Mouse (Mus musculus): Measurements from ENCODE around the gene Kcnk10. TPM values are rescaled to one million over a fixed set of nuclear protein-coding genes. Genes with fewer than 3 reads are reported as not detected.

Gene Kcnk10
- total and polyA plus RNA-seq, 3 experiments, result 2.4 to 7.5 (median 3.8) TPM

DNA sequence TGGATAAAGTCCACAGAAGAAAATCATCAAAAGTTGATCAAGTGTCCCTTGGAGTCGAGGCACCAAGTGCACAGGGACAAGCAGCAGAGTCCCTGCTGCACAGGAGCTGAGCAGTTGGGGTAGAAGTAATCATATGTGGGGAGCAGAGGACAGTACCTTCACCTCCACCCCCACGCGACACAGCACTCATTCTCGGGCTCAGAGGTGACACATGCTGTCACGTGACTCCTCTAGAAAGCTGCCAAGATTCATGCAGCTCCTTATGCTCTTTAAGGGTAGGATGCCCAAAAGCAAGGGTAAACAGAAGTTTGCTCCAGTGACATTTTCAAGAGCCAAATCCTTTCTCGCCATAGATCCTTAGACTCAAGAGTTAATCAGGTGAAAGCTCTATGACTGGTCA, 42.1 kb downstream of the Kcnk10 start:
- dilution Hi-C loops (cut with MboI; ENCODE audit: extremely low pct_ligation_motif_present, extremely low pct_unique_long_range_greater_than_20kb, low sequenced_read_pairs), result no loop called here
- Histone ChIP-seq H3K4me1 (ENCODE audit: control insufficient read depth in 1 of 2, insufficient read depth in 2 of 2) (peaks cover 0 to 5% of the 10 kb centered on the region in 2 experiments; a peak in 2 of 4 replicates), H3K27ac (ENCODE audit: insufficient read depth, low read depth) (no peak overlapping the region), H3K79me2 (replicated peaks; ENCODE audit: control insufficient read depth, extremely low read depth, insufficient read depth, poor library complexity, severe bottlenecking) (no peaks in the 10 kb centered on the region), H3K27me3 (replicated peaks) (no peaks in the 10 kb centered on the region), H3K9me3 (replicated peaks; ENCODE audit: low read length) (no peaks in the 10 kb centered on the region), H3K36me3 (replicated peaks in 1 of 2; ENCODE audit: control insufficient read depth in 1 of 2, insufficient read depth in 1 of 2, low read length in 1 of 2) (no peaks in the 10 kb centered on the region), H3K9ac (ENCODE audit: insufficient read depth, low read depth) (no peak overlapping the region), H3K4me3 (replicated peaks in 1 of 3; ENCODE audit: low read depth in 2 of 3, low read length in 2 of 3, poor library complexity in 1 of 3) (no peak overlapping the region), H3K4me2 (ENCODE audit: insufficient read depth, low read depth, poor library complexity, severe bottlenecking) (no peak overlapping the region)
- TF ChIP-seq EP300 (IDR thresholded peaks at IDR 0.05; ENCODE audit: low read length), result no peak
- TF ChIP-seq MYC (IDR thresholded peaks at IDR 0.05; ENCODE audit: low read depth, low read length), result no peak
- TF ChIP-seq CHD2 (IDR thresholded peaks at IDR 0.05; ENCODE audit: low read length), result no peak
- no peak for TF ChIP-seq RAD21 (IDR thresholded peaks at IDR 0.05; ENCODE audit: low read depth, low read length)
- no peak for DNase-seq (ENCODE audit: extremely low read depth)
- in situ Hi-C loops (cut with MboI; ENCODE audit: low pct_ligation_motif_present, low pct_unique_long_range_greater_than_20kb, low sequenced_read_pairs), result no loop called here

DNA sequence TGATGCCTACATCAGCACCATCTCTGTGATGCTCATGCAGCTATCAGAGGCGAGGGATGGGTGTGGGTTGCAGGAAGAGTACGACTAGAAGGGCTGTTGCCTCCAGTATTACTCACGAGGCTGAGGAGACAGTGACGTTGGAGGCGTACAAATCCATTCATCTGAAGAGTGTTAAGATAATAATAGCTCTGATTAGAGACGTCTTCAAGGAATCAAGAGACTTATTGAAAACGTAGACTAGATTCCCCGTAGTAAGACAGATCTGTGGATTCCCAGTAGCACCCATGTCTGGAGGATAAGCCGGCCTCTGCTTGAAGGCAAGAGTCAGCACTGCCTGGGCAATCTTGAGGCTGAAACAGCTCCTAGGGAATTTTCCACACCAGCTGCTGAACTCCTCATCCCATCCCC, 42.6 kb downstream of the Kcnk10 start:
- DNase-seq (ENCODE audit: extremely low read depth), result no peak
- H3K27ac ChIP-seq (ENCODE audit: insufficient read depth, low read depth), result no peak overlapping the region
- H3K27me3 ChIP-seq (replicated peaks), result no peaks in the 10 kb centered on the region
- dilution Hi-C loops (cut with MboI; ENCODE audit: extremely low pct_ligation_motif_present, extremely low pct_unique_long_range_greater_than_20kb, low sequenced_read_pairs), result no loop called here
- in situ Hi-C loops (cut with MboI; ENCODE audit: low pct_ligation_motif_present, low pct_unique_long_range_greater_than_20kb, low sequenced_read_pairs), result no loop called here
- TF ChIP-seq ELF1 (IDR thresholded peaks at IDR 0.05; ENCODE audit: low read depth, low read length) (no peak), RAD21 (IDR thresholded peaks at IDR 0.05; ENCODE audit: low read depth, low read length) (no peak)
- no peaks in the 10 kb centered on the region for H3K9me3 ChIP-seq (replicated peaks; ENCODE audit: low read length)
- H3K9ac ChIP-seq (ENCODE audit: insufficient read depth, low read depth), result no peak overlapping the region
- no peak overlapping the region for H3K4me3 ChIP-seq (replicated peaks in 1 of 3; ENCODE audit: low read depth in 2 of 3, low read length in 2 of 3, poor library complexity in 1 of 3)
- no peaks in the 10 kb centered on the region for H3K79me2 ChIP-seq (replicated peaks; ENCODE audit: control insufficient read depth, extremely low read depth, insufficient read depth, poor library complexity, severe bottlenecking)
- H3K4me1 ChIP-seq (ENCODE audit: control insufficient read depth in 1 of 2, insufficient read depth in 2 of 2), result peaks cover 0 to 5% of the 10 kb centered on the region in 2 experiments; a peak in 2 of 4 replicates
- H3K36me3 ChIP-seq (replicated peaks in 1 of 2; ENCODE audit: control insufficient read depth in 1 of 2, insufficient read depth in 1 of 2, low read length in 1 of 2), result no peaks in the 10 kb centered on the region
- no peak overlapping the region for H3K4me2 ChIP-seq (ENCODE audit: insufficient read depth, low read depth, poor library complexity, severe bottlenecking)

DNA sequence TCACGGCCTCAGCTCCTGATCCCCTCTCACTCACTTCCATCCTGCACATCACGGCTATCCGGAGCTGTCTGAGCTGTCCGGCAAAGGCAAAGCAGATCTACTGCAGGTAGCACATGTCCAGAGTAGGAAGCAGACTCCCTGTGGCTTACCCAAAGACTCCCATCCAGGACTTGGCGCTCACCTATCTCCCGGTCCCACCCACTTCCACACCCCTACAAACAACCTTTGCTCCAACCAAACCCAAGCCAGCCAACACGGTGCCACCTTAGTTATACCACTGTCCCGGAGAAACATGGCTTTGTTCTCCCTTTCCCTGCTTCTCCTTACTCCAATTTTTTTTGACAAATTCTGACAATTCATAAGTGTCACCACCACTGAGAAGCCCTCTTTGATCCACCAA, 49.5 kb downstream of the Kcnk10 start:
- H3K4me3 ChIP-seq (replicated peaks in 1 of 3; ENCODE audit: low read depth in 2 of 3, low read length in 2 of 3, poor library complexity in 1 of 3), result no peak overlapping the region
- dilution Hi-C loops (cut with MboI; ENCODE audit: extremely low pct_ligation_motif_present, extremely low pct_unique_long_range_greater_than_20kb, low sequenced_read_pairs), result no loop called here

More for the DNA sequence above, 49.5 kb downstream of the Kcnk10 start:
- TF ChIP-seq ETS1 (conservative IDR thresholded peaks at IDR 0.05; ENCODE audit: low read depth, low read length) (no peak), CTCF (conservative IDR thresholded peaks at IDR 0.05 in 1 of 2, IDR thresholded peaks at IDR 0.05 in 1 of 2; ENCODE audit: low read depth in 2 of 2, low read length in 2 of 2) (no peak), MAX (IDR thresholded peaks at IDR 0.05; ENCODE audit: low read length) (no peak), SIN3A (IDR thresholded peaks at IDR 0.05; ENCODE audit: low read length) (no peak), EP300 (IDR thresholded peaks at IDR 0.05; ENCODE audit: low read length) (no peak), GABPA (IDR thresholded peaks at IDR 0.05; ENCODE audit: insufficient replicate concordance, low read depth, low read length) (no peak), MAZ (IDR thresholded peaks at IDR 0.05; ENCODE audit: low read depth, low read length) (no peak)
- Histone ChIP-seq H3K27ac (ENCODE audit: insufficient read depth, low read depth) (no peak overlapping the region), H3K9me3 (replicated peaks; ENCODE audit: low read length) (peaks cover 6% of the 10 kb centered on the region), H3K79me2 (replicated peaks; ENCODE audit: control insufficient read depth, extremely low read depth, insufficient read depth, poor library complexity, severe bottlenecking) (no peaks in the 10 kb centered on the region), H3K4me2 (ENCODE audit: insufficient read depth, low read depth, poor library complexity, severe bottlenecking) (no peak overlapping the region), H3K9ac (ENCODE audit: insufficient read depth, low read depth) (no peak overlapping the region), H3K27me3 (replicated peaks) (no peaks in the 10 kb centered on the region), H3K4me1 (ENCODE audit: control insufficient read depth in 1 of 2, insufficient read depth in 2 of 2) (peaks cover 7 to 12% of the 10 kb centered on the region in 2 experiments; a peak in 3 of 4 replicates), H3K36me3 (replicated peaks in 1 of 2; ENCODE audit: control insufficient read depth in 1 of 2, insufficient read depth in 1 of 2, low read length in 1 of 2) (peaks cover 0 to 8% of the 10 kb centered on the region in 2 experiments)
- DNase-seq (ENCODE audit: extremely low read depth), result no peak
- in situ Hi-C loops (cut with MboI; ENCODE audit: low pct_ligation_motif_present, low pct_unique_long_range_greater_than_20kb, low sequenced_read_pairs), result no loop called here

All from CH12.LX (cell line).